Mouse (Mus musculus) midbrain, embryonic 10.5 days (tissue): ENCODE results near the gene Ccdc174. TPM values are rescaled to one million over a fixed set of nuclear protein-coding genes. Genes with fewer than 3 reads are reported as not detected.

Experiments
- DNase-seq: peaks from one replicate; pipeline ENCODE4 v3.0.0-alpha.2; 2017; ENCODE audit warnings: low spot score
- H3K27ac ChIP-seq: fragments of 300-500 bp; sonication (generic); replicated peaks from 2 replicates; pipeline ENCODE4 v1.5.1; 2016; ENCODE audit warnings: mild to moderate bottlenecking
- H3K27me3 ChIP-seq: fragments of 300-500 bp; sonication (generic); 2 replicates; pipeline ENCODE4 v1.6.1; 2016; ENCODE audit warnings: low read depth, mild to moderate bottlenecking; ENCODE audit not compliant: poor library complexity, severe bottlenecking
- H3K36me3 ChIP-seq: fragments of 300-500 bp; sonication (generic); 2 replicates; pipeline ENCODE4 v1.6.1; 2016; ENCODE audit warnings: mild to moderate bottlenecking, moderate library complexity
- H3K4me1 ChIP-seq: fragments of 300-500 bp; sonication (generic); 2 replicates; pipeline ENCODE4 v1.6.1; 2016
- H3K4me3 ChIP-seq: fragments of 300-500 bp; sonication (generic); 2 replicates; pipeline ENCODE4 v1.5.1; 2016; ENCODE audit warnings: mild to moderate bottlenecking, moderate library complexity
- H3K9me3 ChIP-seq: fragments of 300-500 bp; sonication (generic); replicated peaks from 2 replicates; pipeline ENCODE4 v1.6.1; 2016; ENCODE audit warnings: mild to moderate bottlenecking
- WGBS: fragments of 180-500 bp; shearing (Covaris S2); methylation state at CpG from one replicate; pipeline ENCODE4 v1.1.7; 2016; 5-methylcytosine and 5-hydroxymethylcytosine counted together
- polyA plus RNA-seq: library from polyadenylated mRNA; unstranded; fragments of >200 nt; fragmentation: Nextera tagmentation; extraction: Ambion mirVana; gene quantifications from 2 replicates; pipeline ENCODE4 v1.2.1, GENCODE M21; 2016

Gene Ccdc174
- polyA plus RNA-seq, 1 experiment from 2014 or later, result 37.5 TPM

GRCm38 (mm10) chr6:91948426-91948825, 70.6 kb downstream of the Ccdc174 start:
- Histone ChIP-seq H3K4me1 (peaks cover 17% of the 10 kb centered on the region), H3K4me3 (no peak overlapping the region), H3K27ac (no peak overlapping the region), H3K27me3 (no peaks in the 10 kb centered on the region), H3K36me3 (no peaks in the 10 kb centered on the region), H3K9me3 (no peaks in the 10 kb centered on the region)
- no peak for DNase-seq
- 85% methylated on average over 2 of the region's 2 CpGs for WGBS

Other genes starting within 250 kb of the Ccdc174 start
- gene Slc6a6, start 194.0 kb upstream of the Ccdc174 start, polyA plus RNA-seq, result 49.5 and 63.7 TPM in 2 replicates
- 0.28 and 0.70 TPM in 2 replicates for gene Grip2, start 50.8 kb upstream of the Ccdc174 start, polyA plus RNA-seq
- gene 4930590J08Rik, start 24.8 kb downstream of the Ccdc174 start, polyA plus RNA-seq, result 0.34 and 0.41 TPM in 2 replicates
- gene Fgd5, start 100.8 kb downstream of the Ccdc174 start, polyA plus RNA-seq, result 5.1 and 5.6 TPM in 2 replicates
- 18.0 and 19.0 TPM in 2 replicates for gene Nr2c2, start 213.3 kb downstream of the Ccdc174 start, polyA plus RNA-seq